Mouse (Mus musculus): ENCODE results near the gene Ptprg. TPM values are rescaled to one million over a fixed set of nuclear protein-coding genes. Genes with fewer than 3 reads are reported as not detected.
A peak's percentile ranks its signal among the peaks of the same experiment; 100 is the strongest.

Gene Ptprg
- polyA plus RNA-seq, 1 experiment = 21.7 TPM

DNA sequence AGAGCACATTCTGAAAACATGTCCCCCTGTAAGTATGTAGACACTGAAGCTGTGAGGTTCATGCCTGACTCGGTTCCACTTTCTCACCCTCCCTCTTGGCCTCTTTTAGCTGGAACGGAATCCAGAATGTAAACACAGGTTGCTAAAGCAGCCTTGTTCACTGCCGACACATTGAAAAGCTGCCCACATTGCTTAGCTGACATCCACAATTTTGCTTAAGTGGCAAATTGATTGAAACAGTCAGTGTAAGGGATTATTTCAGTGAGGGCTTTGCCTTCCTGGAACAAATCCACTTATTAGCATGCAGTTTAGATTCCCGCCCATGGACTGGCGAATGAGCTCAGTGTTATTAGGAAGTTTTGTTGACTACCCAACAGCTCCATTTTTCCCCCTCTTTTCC, 532.8 kb downstream of the Ptprg start:
- TF ChIP-seq POLR2A (IDR thresholded peaks at IDR 0.05; ENCODE audit: low read depth, low read length) = no peak
- no peak for TF ChIP-seq CTCF (IDR thresholded peaks at IDR 0.05; ENCODE audit: extremely low read depth, insufficient read length, insufficient replicate concordance, low read depth, low read length)
- Histone ChIP-seq H3K4me3 (ENCODE audit: low read depth, low read length) (no peak overlapping the region), H3K27me3 (ENCODE audit: control insufficient read depth, insufficient read depth, low read length) (no peaks in the 10 kb centered on the region), H3K27ac (ENCODE audit: insufficient read depth, low read depth, low read length) (no peak overlapping the region), H3K36me3 (ENCODE audit: control insufficient read depth, insufficient read depth, low read length) (no peaks in the 10 kb centered on the region), H3K4me1 (ENCODE audit: control insufficient read depth, insufficient read depth, insufficient read length, low read length) (peaks cover 7% of the 10 kb centered on the region; the same call in 1 of the 2 replicates)
- 74% methylated on average over 5 of the region's 5 CpGs for WGBS

DNA sequence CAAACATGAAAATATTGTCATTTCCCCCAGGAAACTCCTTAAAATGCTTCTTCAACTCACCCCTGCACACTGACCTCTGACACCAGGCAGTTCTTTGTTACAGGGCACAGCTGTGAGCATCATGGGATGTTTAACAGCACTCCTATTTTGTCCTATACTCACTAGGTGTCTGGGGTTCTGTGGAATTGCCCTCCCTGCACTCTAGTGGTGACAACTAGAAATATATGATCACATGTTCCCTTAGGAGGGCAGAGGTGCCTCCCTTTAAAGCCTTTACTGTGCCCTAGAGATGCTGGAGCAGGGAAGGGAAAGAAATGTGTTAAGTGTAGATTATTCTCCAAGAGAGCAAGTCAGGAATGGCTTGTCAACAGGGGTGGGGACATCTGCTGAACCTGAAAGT, 536.6 kb downstream of the Ptprg start:
- Histone ChIP-seq H3K27me3 (ENCODE audit: control insufficient read depth, insufficient read depth, low read length) (no peaks in the 10 kb centered on the region), H3K27ac (ENCODE audit: insufficient read depth, low read depth, low read length) (no peak overlapping the region), H3K4me1 (ENCODE audit: control insufficient read depth, insufficient read depth, insufficient read length, low read length) (no peaks in the 10 kb centered on the region), H3K36me3 (ENCODE audit: control insufficient read depth, insufficient read depth, low read length) (no peaks in the 10 kb centered on the region), H3K4me3 (ENCODE audit: low read depth, low read length) (no peak overlapping the region)
- no peak for TF ChIP-seq POLR2A (IDR thresholded peaks at IDR 0.05; ENCODE audit: low read depth, low read length)
- no peak for TF ChIP-seq CTCF (IDR thresholded peaks at IDR 0.05; ENCODE audit: extremely low read depth, insufficient read length, insufficient replicate concordance, low read depth, low read length)

DNA sequence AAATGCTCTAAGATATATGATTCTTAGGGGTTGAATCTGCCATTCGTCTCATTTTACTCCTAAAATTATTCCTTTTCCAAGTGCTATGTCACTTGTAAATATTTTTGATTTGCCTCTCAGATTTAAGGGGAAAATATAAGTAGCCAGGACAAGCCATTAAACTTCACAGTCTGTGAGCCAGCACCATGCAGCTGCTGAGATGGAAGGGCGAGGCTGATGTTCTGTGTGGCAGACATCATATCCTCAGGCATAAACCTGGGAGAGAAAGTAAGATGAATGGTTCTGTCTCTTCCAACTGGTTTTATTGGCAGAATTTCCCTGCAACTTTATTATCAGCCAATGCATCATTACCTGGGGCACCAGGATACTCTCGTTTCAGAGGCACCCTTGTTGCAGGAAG, 538.4 kb downstream of the Ptprg start:
- H3K36me3 ChIP-seq (ENCODE audit: control insufficient read depth, insufficient read depth, low read length) = no peaks in the 10 kb centered on the region

GRCm38 (mm10) chr14:12099390-12100333, 546.3 kb downstream of the Ptprg start:
- H3K36me3 ChIP-seq (ENCODE audit: control insufficient read depth, insufficient read depth, low read length) = no peaks in the 10 kb centered on the region
- no peaks in the 10 kb centered on the region for H3K27me3 ChIP-seq (ENCODE audit: control insufficient read depth, insufficient read depth, low read length)
- TF ChIP-seq CTCF (IDR thresholded peaks at IDR 0.05; ENCODE audit: extremely low read depth, insufficient read length, insufficient replicate concordance, low read depth, low read length) = no peak
- TF ChIP-seq POLR2A (IDR thresholded peaks at IDR 0.05; ENCODE audit: low read depth, low read length) = no peak
- H3K4me1 ChIP-seq (ENCODE audit: control insufficient read depth, insufficient read depth, insufficient read length, low read length) = peaks cover 15% of the 10 kb centered on the region; the same call in 1 of the 2 replicates
- no peak overlapping the region for H3K27ac ChIP-seq (ENCODE audit: insufficient read depth, low read depth, low read length)
- H3K4me3 ChIP-seq (ENCODE audit: low read depth, low read length) = no peak overlapping the region
- WGBS = 22% methylated on average over 12 of the region's 12 CpGs

More for the DNA sequence above, 538.4 kb downstream of the Ptprg start:
- no peak overlapping the region for H3K4me3 ChIP-seq (ENCODE audit: low read depth, low read length)
- 77% methylated on average over 3 of the region's 3 CpGs for WGBS
- H3K4me1 ChIP-seq (ENCODE audit: control insufficient read depth, insufficient read depth, insufficient read length, low read length) = no peaks in the 10 kb centered on the region
- TF ChIP-seq POLR2A (IDR thresholded peaks at IDR 0.05; ENCODE audit: low read depth, low read length) (no peak), CTCF (IDR thresholded peaks at IDR 0.05; ENCODE audit: extremely low read depth, insufficient read length, insufficient replicate concordance, low read depth, low read length) (no peak)
- H3K27ac ChIP-seq (ENCODE audit: insufficient read depth, low read depth, low read length) = no peak overlapping the region
- no peaks in the 10 kb centered on the region for H3K27me3 ChIP-seq (ENCODE audit: control insufficient read depth, insufficient read depth, low read length)

DNA sequence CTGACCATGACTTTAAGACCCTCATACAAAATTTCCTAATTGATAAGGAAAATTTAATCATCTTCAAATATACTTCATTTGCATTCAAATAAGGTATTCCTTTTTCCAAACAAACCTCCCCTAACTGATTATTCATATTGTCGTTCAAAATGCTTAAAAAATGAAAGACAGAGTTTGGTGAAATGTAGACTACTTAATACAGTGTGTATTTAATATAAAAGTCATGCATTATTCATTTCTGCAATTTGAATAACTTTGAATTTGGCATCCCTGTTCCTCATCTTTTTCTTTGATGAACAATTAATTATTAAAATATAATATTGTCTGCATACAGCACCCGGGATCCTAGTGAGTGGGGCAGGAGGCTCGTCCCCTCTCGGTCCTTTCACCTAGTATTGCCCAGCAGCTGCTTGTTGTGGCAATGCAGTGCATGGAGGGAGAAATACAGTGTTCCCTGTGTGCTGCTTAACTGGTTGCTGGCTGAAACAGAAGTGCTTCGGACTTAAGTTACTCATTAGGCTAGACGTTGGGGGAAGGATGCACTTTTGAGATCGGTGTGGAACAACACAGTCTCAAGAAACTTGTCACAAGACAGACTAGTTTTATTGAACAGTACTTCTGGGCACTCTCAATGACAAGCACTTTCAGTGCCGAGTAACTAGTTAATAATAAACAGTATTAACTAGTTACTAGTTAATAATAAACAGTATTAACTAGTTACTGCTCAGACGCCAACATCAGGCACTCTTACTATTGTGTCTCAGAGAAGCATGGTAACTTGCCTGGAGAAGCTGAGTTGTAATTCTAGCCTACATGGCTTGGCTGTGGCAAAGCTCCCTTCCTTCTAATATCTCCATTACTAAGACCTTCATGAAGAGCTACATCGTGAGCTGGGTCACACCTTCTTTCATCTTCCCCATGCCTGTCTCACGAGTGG, 549.3 kb downstream of the Ptprg start:
- H3K27ac ChIP-seq (ENCODE audit: insufficient read depth, low read depth, low read length) = no peak overlapping the region
- no peaks in the 10 kb centered on the region for H3K36me3 ChIP-seq (ENCODE audit: control insufficient read depth, insufficient read depth, low read length)
- H3K27me3 ChIP-seq (ENCODE audit: control insufficient read depth, insufficient read depth, low read length) = no peaks in the 10 kb centered on the region
- H3K4me3 ChIP-seq (ENCODE audit: low read depth, low read length) = no peak overlapping the region
- WGBS = 60% methylated on average over 11 of the region's 11 CpGs
- no peak for TF ChIP-seq CTCF (IDR thresholded peaks at IDR 0.05; ENCODE audit: extremely low read depth, insufficient read length, insufficient replicate concordance, low read depth, low read length)
- no peak for TF ChIP-seq POLR2A (IDR thresholded peaks at IDR 0.05; ENCODE audit: low read depth, low read length)
- peaks cover 23% of the 10 kb centered on the region; the same call in 1 of the 2 replicates for H3K4me1 ChIP-seq (ENCODE audit: control insufficient read depth, insufficient read depth, insufficient read length, low read length)

DNA sequence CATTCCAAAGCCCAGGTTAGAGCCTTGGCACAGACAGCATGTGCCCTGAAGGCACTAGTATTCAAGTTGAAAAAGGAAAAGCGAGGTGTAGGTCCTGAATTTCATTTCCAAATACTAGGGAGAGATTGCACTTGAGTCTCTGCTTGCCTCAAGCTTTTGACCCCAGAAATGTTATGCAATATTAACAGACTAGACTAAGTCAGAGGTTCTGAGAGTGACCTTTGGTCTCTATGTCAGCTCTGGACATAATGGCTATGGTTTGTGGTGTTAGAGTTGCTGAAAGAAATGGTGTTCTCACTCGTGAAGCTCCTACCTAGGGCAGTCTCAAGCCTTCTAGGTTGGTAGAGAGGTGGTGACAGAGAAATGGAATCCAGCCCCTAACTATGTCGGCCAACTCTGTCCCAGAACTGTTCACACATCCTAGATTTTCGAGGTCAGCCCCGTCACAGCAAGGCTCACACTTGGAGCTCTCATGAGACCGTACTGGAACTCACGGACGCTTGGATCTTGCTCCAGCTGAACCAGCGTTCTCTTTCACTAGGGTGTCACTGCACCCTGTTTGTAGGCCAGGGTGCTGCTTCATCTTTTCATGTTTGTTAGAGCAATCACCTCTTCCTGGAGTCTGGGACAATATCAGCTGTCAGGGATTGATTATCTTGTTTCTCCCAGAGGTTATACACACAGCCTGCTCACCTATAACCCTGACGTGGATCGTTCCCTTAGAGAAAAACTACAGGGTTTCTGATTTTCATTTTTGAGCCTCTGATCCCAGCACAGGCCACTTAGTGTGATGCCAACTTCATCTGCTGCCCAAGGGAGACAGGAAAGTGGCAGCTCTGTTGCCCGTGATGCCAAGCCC, 551.2 kb downstream of the Ptprg start:
- H3K4me1 ChIP-seq (ENCODE audit: control insufficient read depth, insufficient read depth, insufficient read length, low read length) = peaks cover 23% of the 10 kb centered on the region; the same call in 1 of the 2 replicates
- no peaks in the 10 kb centered on the region for H3K36me3 ChIP-seq (ENCODE audit: control insufficient read depth, insufficient read depth, low read length)
- H3K4me3 ChIP-seq (ENCODE audit: low read depth, low read length) = no peak overlapping the region
- peak overlapping the region; percentile 28; the same call in 1 of the 2 replicates for H3K27ac ChIP-seq (ENCODE audit: insufficient read depth, low read depth, low read length)
- H3K27me3 ChIP-seq (ENCODE audit: control insufficient read depth, insufficient read depth, low read length) = no peaks in the 10 kb centered on the region
- TF ChIP-seq CTCF (IDR thresholded peaks at IDR 0.05; ENCODE audit: extremely low read depth, insufficient read length, insufficient replicate concordance, low read depth, low read length) (no peak), POLR2A (IDR thresholded peaks at IDR 0.05; ENCODE audit: low read depth, low read length) (no peak)
- WGBS = 63% methylated on average over 12 of the region's 12 CpGs

Measured in small intestine, adult 2 months (tissue).